Mouse (Mus musculus) heart, embryonic 14.5 days (tissue): ENCODE results near the gene Cpn1. TPM values are rescaled to one million over a fixed set of nuclear protein-coding genes. Genes with fewer than 3 reads are reported as not detected.
A peak's percentile ranks its signal among the peaks of the same experiment; 100 is the strongest.
"Not testable (repeated sequence)": the region's sequence is repeated elsewhere in the genome, so short reads cannot be mapped to it uniquely, and the experiment has no call there.

Experiments
- ATAC-seq: fragments of 200-750 bp; cut with Nextera tagmentation; 2 replicates; pipeline ENCODE4 v1.8.0; 2017; ENCODE audit warnings: low read depth, moderate TSS enrichment; ENCODE audit not compliant: insufficient number of reproducible peaks, insufficient read depth, low FRiP score
- H3K27ac ChIP-seq, 2 experiments: fragments of 200-500 bp in 1 of 2; fragments of 300-500 bp in 1 of 2; sonication (generic) in 1 of 2; replicated peaks in 1 of 2; 2 replicates each; pipeline ENCODE4 v1.5.1; 2012 to 2014; ENCODE audit warnings: low read depth in 2 of 2, low read length in 2 of 2, control low read depth in 1 of 2, mild to moderate bottlenecking in 1 of 2, mixed read lengths in 1 of 2; ENCODE audit not compliant: control insufficient read depth in 1 of 2, insufficient read depth in 1 of 2
- H3K27me3 ChIP-seq: fragments of 300-500 bp; sonication (generic); 2 replicates; pipeline ENCODE4 v1.6.1; 2014; ENCODE audit warnings: mild to moderate bottlenecking, low read length, control low read depth; ENCODE audit not compliant: control insufficient read depth, insufficient read depth
- H3K36me3 ChIP-seq: fragments of 300-500 bp; sonication (generic); 2 replicates; pipeline ENCODE4 v1.6.1; 2014; ENCODE audit warnings: mild to moderate bottlenecking, control low read depth, low read length, mixed read lengths; ENCODE audit not compliant: control insufficient read depth, insufficient read depth
- H3K4me1 ChIP-seq, 2 experiments: fragments of 200-500 bp in 1 of 2; fragments of 300-500 bp in 1 of 2; sonication (generic) in 1 of 2; 2 replicates each; pipeline ENCODE4 v1.6.1; 2012 to 2014; ENCODE audit warnings: low read length in 2 of 2, control low read depth in 1 of 2, mixed read lengths in 1 of 2; ENCODE audit not compliant: control insufficient read depth in 2 of 2, insufficient read depth in 2 of 2
- H3K4me2 ChIP-seq: fragments of 300-500 bp; sonication (generic); 2 replicates; pipeline ENCODE4 v1.6.1; 2014; ENCODE audit warnings: mild to moderate bottlenecking, low read length
- H3K4me3 ChIP-seq, 2 experiments: fragments of 200-500 bp in 1 of 2; fragments of 300-500 bp in 1 of 2; sonication (generic) in 1 of 2; 2 replicates each; pipeline ENCODE4 v1.5.1; 2012 to 2014; ENCODE audit warnings: low read length in 2 of 2, mild to moderate bottlenecking in 2 of 2, control low read depth in 1 of 2, low read depth in 1 of 2, moderate library complexity in 1 of 2; ENCODE audit not compliant: control insufficient read depth in 1 of 2, insufficient read depth in 1 of 2
- H3K9ac ChIP-seq: fragments of 300-500 bp; sonication (generic); 2 replicates; pipeline ENCODE4 v1.6.1; 2014; ENCODE audit warnings: mild to moderate bottlenecking, low read length
- H3K9me3 ChIP-seq: fragments of 300-500 bp; sonication (generic); 2 replicates; pipeline ENCODE4 v1.6.1; 2016; ENCODE audit warnings: low read length, control low read depth; ENCODE audit not compliant: control insufficient read depth
- WGBS: fragments of 180-500 bp; shearing (Covaris S2); extraction: QIAGEN DNeasy Blood & Tissue Kit; methylation state at CpG from one replicate; pipeline ENCODE4 v1.1.7; 2014; 5-methylcytosine and 5-hydroxymethylcytosine counted together
- polyA plus RNA-seq: library from polyadenylated mRNA; unstranded; fragments of >200 nt; fragmentation: Nextera tagmentation; extraction: Ambion mirVana; gene quantifications from 2 replicates; pipeline ENCODE4 v1.2.1, GENCODE M21; 2014

Gene Cpn1
- polyA plus RNA-seq, 1 experiment from 2014 or later: 0.91 TPM

GRCm38 (mm10) chr19:43955266-43955665, 31.1 kb downstream of the Cpn1 start:
- no peaks in the 10 kb centered on the region for H3K9me3 ChIP-seq
- no peak overlapping the region for H3K27ac ChIP-seq
- H3K9ac ChIP-seq: no peak overlapping the region
- H3K4me2 ChIP-seq: no peak overlapping the region
- ATAC-seq: no peak
- no peaks in the 10 kb centered on the region for H3K36me3 ChIP-seq
- no peaks in the 10 kb centered on the region for H3K4me1 ChIP-seq
- no peak overlapping the region for H3K4me3 ChIP-seq
- WGBS: 68% methylated on average over 5 of the region's 5 CpGs
- no peaks in the 10 kb centered on the region for H3K27me3 ChIP-seq

- H3K9me3 ChIP-seq: no peaks in the 10 kb centered on the region
- no peak for ATAC-seq
- no peak overlapping the region for H3K4me2 ChIP-seq
- H3K4me1 ChIP-seq: no peaks in the 10 kb centered on the region
- no peaks in the 10 kb centered on the region for H3K27me3 ChIP-seq
- no peak overlapping the region for H3K4me3 ChIP-seq
- H3K9ac ChIP-seq: no peak overlapping the region
- H3K36me3 ChIP-seq: no peaks in the 10 kb centered on the region
- WGBS: 86% methylated on average over 4 of the region's 4 CpGs
- no peak overlapping the region for H3K27ac ChIP-seq
Measured at GRCm38 (mm10) chr19:43954864-43955263, 31.5 kb downstream of the Cpn1 start.

GRCm38 (mm10) chr19:43952936-43953335, 33.4 kb downstream of the Cpn1 start:
- H3K9me3 ChIP-seq, H3K4me1 ChIP-seq, H3K4me3 ChIP-seq, H3K27ac ChIP-seq, H3K27me3 ChIP-seq, H3K4me2 ChIP-seq, H3K9ac ChIP-seq, ATAC-seq, H3K36me3 ChIP-seq: not testable (repeated sequence)
- 78% methylated on average over 7 of the region's 8 CpGs for WGBS

- 8% methylated on average over 12 of the region's 12 CpGs for WGBS
- Histone ChIP-seq H3K27ac (no peak overlapping the region), H3K36me3 (no peaks in the 10 kb centered on the region)
Measured at GRCm38 (mm10) chr19:43949111-43949810, 37.1 kb downstream of the Cpn1 start.

GRCm38 (mm10) chr19:43944566-43944965, 41.8 kb downstream of the Cpn1 start:
- Histone ChIP-seq H3K27me3 (no peaks in the 10 kb centered on the region), H3K4me3 (no peak overlapping the region), H3K27ac (no peak overlapping the region), H3K4me2 (no peak overlapping the region), H3K9me3 (no peaks in the 10 kb centered on the region), H3K9ac (no peak overlapping the region), H3K36me3 (no peaks in the 10 kb centered on the region), H3K4me1 (no peaks in the 10 kb centered on the region; a peak in 1 of 4 replicates)
- WGBS: 77% methylated on average over 8 of the region's 8 CpGs
- no peak for ATAC-seq

More at GRCm38 (mm10) chr19:43949111-43949810, 37.1 kb downstream of the Cpn1 start:
- H3K4me1 ChIP-seq: no peaks in the 10 kb centered on the region; a peak in 1 of 4 replicates
- H3K9ac ChIP-seq: no peak overlapping the region
- H3K27me3 ChIP-seq: no peaks in the 10 kb centered on the region
- no peak overlapping the region for H3K4me3 ChIP-seq
- H3K9me3 ChIP-seq: no peaks in the 10 kb centered on the region
- H3K4me2 ChIP-seq: no peak overlapping the region
- ATAC-seq: no peak

GRCm38 (mm10) chr19:43943076-43943475, 43.3 kb downstream of the Cpn1 start:
- Histone ChIP-seq H3K27me3 (no peaks in the 10 kb centered on the region), H3K4me3 (no peak overlapping the region), H3K4me1 (peaks cover 6 to 14% of the 10 kb centered on the region in 2 experiments), H3K9ac (no peak overlapping the region), H3K27ac (no peak overlapping the region), H3K9me3 (no peaks in the 10 kb centered on the region), H3K36me3 (no peaks in the 10 kb centered on the region), H3K4me2 (no peak overlapping the region)
- ATAC-seq: no peak
- 72% methylated on average over 16 of the region's 16 CpGs for WGBS

GRCm38 (mm10) chr19:43939769-43940689, 46.3 kb downstream of the Cpn1 start, which contains the start of gene Dnmbp:
Gene Dnmbp, minus strand, starts transcription at chr19:43940191.
- Histone ChIP-seq H3K4me2 (peak within 1 kb of the TSS; percentile 87), H3K36me3 (no peaks in the 10 kb centered on the region), H3K27ac (peak within 1 kb of the TSS; percentile 43 to 79; a peak in 3 of 4 replicates), H3K9me3 (no peaks in the 10 kb centered on the region), H3K9ac (peak within 1 kb of the TSS; percentile 85), H3K4me1 (peaks cover 17 to 31% of the 10 kb centered on the region in 2 experiments), H3K4me3 (peak within 1 kb of the TSS; percentile 74 to 83), H3K27me3 (no peaks in the 10 kb centered on the region)
- ATAC-seq: peak; percentile 85
- WGBS: 4% methylated on average over 69 of the region's 94 CpGs
